Mouse (Mus musculus) layer of hippocampus, postnatal 25 days (tissue): ENCODE measurements around the gene Adamts14. TPM values are rescaled to one million over a fixed set of nuclear protein-coding genes. Genes with fewer than 3 reads are reported as not detected.
A peak's percentile ranks its signal among the peaks of the same experiment; 100 is the strongest.

Experiments used
- DNase-seq, 2 experiments: peaks; one replicate each; pipeline ENCODE4 v3.0.0; 2022; ENCODE audit warnings: mixed read lengths in 2 of 2, low spot score in 1 of 2; ENCODE audit errors: extremely low spot score in 1 of 2
- total RNA-seq, 2 experiments: library from RNA; stranded (reverse); gene quantifications; 2 replicates each; pipeline ENCODE4 v1.2.3; 2021

Adamts14 gene
- total RNA-seq, 2 experiments from 2014 or later = 1.3 TPM

DNA sequence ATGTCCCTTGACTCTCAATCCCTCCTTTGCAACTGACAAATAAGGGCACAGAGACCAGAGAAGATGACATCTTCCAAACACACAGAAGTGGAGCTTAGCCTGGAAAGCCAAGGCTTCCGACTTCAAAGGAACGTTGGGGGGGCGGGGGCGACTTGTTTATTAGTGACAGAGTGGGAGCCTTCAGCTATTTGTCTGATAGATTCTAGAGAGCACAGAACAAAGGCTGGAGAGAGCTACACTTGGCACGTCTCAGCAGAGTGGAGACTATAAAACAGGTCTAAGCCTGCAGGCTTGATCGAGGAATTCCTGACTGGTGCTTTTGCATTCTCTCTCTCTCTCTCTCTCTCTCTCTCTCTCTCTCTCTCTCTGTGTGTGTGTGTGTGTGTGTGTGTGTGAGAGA, 122.6 kb downstream of the Adamts14 start:
- DNase-seq = no peak

DNA sequence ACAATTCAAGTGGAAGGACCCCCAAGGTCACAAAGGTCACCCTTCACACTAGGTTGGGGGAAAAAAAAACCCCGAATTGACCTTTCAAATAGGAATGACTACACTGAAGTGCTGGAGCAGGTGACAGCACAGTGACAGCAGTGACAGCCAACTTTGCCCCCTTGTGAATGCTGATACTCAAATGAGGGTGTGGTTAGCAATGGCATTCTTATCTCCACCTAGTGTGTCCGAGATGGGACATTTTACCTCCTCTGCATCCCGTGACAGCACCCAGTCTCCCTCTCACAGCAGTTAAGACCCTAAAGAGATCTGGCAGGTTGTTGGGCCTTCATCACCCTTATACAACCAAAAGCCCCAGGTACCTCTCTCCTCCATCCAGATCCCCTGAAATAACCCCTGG, 123.8 kb downstream of the Adamts14 start:
- DNase-seq = no peak

DNA sequence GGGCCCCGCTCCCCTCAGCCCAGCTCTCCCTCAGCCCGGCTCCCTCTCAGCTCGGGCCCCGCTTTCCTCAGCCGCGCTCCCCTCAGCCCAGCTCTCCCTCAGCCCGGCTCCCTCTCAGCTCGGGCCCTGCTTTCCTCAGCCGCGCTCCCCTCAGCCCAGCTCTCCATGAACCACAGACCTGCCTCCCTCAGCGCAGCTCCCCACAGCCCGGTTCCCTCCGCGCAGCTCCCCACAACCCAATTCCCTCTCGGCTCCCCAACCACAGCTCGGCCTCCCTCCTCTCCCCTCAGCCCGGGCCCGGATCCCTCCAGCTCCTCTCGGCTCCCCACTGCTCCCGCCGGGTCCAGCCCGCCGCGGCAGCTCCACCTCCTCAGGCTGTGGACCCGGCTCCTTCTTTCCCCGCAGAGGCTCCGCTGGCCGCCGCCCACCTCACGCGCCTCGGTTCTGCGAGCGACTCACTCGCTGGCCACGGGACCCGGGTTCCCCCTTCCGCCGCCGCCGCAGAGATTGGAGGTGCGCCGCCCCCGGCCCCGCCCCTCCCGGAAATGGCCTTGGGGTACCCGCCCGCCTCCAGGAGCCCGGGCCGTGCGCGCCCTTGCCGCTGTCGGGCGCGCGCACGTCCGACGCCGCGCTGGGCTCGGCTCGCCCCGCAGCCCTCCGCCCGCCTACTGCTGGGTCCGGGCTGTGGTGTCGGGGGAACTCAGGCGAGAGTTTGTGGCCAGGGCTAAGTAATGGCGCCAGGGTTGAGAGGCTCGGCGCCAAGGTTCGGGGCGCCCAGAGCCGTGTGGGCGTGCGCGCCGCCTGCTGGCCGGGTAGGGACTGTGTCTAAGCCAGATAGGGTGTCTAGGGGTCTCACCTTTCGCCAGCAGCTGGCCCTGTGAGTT, 125.8 kb downstream of the Adamts14 start, which contains the start of gene Sgpl1:
TSS of gene Sgpl1 (minus strand) at position 547 of the 884 bp plus-strand sequence.
- peak; percentile 82 to 83 for DNase-seq

Other genes with a start within 250 kb of the Adamts14 start
- 10 to 100 TPM in 1 of 2 experiments, 1 to 10 TPM in 1; 9.3 to 15.6 TPM for gene Pcbd1, start 184.1 kb downstream of the Adamts14 start, total RNA-seq
- gene Sgpl1, start 125.7 kb downstream of the Adamts14 start, total RNA-seq = 10 to 100 TPM; 18.0 to 22.1 TPM
- gene Tbata, start 101.5 kb downstream of the Adamts14 start, total RNA-seq = 10 to 100 TPM in 1 of 2 experiments, 1 to 10 TPM in 1; 9.6 to 16.1 TPM
- not detected for gene Prf1, start 24.4 kb upstream of the Adamts14 start, total RNA-seq
- 10 to 100 TPM; 15.2 to 20.0 TPM for gene Pald1, start 110.1 kb upstream of the Adamts14 start, total RNA-seq
- under 1 TPM; 0.25 to 0.28 TPM for gene Nodal, start 144.5 kb upstream of the Adamts14 start, total RNA-seq
- 10 to 100 TPM; 49.2 to 51.1 TPM for gene Eif4ebp2, start 179.2 kb upstream of the Adamts14 start, total RNA-seq
- gene Lrrc20, start 202.4 kb upstream of the Adamts14 start, total RNA-seq = 10 to 100 TPM; 19.8 to 22.9 TPM